Mouse (Mus musculus) v-Abl transformed pro-B cells (cell line): ENCODE measurements around the gene Ptprb.

ENCODE experiments used
- in situ Hi-C, 2 experiments: fragments of 400-800 bp; cut with MboI; formaldehyde crosslinking; loops; one replicate each; pipeline ENCODE4 v1.15.1; 2025; ENCODE audit not compliant: unreplicated experiment in 2 of 2

The Ptprb gene

GRCm38 (mm10) chr10:116291153-116291755 is 15.9 kb downstream of the Ptprb start:
- in situ Hi-C loops, result no loop called here

GRCm38 (mm10) chr10:116296439-116296838 is 21.1 kb downstream of the Ptprb start:
- in situ Hi-C loops, result no loop called here

DNA sequence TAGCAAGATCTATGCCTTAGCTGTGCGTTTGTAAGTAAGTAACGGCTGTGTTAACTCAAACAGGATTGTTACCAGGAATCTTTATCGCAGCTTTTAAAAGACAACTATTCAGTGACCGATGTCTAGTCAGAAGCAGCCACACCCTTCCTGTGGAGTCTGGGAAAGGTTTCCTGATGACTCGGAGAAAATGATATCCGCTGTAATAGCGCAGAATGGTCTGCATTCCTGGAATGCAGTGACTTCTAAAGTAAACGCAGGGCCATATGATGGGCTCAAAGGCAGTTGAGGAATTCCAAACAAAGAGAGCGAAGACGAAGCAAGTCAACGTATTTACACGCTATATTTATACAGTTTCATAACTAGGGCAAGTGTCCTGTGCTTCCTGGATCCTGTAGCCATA is 22.5 kb downstream of the Ptprb start:
- in situ Hi-C loops, result no loop called here

GRCm38 (mm10) chr10:116300824-116301223 is 25.5 kb downstream of the Ptprb start:
- in situ Hi-C loops, result loop anchor here (25.0 kb wide), 1 partner anchor 964 kb away; no protein-coding TSS in a partner anchor

DNA sequence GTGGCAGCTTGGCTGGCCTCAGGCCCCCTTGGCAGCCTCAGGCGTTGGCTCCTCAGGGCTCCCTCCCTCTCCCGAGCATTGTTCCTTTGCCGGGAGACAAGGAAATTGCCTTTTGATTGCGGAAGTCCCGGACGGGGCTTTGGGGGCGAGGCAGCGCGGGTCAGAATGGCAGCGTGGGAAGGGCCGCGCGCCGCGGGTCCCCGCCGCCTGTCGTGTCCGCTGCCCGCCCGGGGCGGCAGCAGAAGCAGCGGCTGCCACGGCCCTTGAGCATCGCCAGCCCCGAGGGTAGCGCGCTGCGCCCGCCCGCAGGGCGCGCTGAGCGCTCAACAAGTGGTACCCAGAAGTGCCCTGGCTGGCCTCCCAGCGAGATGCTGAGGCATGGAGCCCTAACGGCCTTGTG is 25.9 kb downstream of the Ptprb start:
- in situ Hi-C loops, result loop anchor here (25.0 kb wide), 1 partner anchor 964 kb away; no protein-coding TSS in a partner anchor

- in situ Hi-C loops, result loop anchor here (25.0 kb wide), 1 partner anchor 967 kb away; no protein-coding TSS in a partner anchor
Observed at GRCm38 (mm10) chr10:116304355-116304754, 29.0 kb downstream of the Ptprb start.

DNA sequence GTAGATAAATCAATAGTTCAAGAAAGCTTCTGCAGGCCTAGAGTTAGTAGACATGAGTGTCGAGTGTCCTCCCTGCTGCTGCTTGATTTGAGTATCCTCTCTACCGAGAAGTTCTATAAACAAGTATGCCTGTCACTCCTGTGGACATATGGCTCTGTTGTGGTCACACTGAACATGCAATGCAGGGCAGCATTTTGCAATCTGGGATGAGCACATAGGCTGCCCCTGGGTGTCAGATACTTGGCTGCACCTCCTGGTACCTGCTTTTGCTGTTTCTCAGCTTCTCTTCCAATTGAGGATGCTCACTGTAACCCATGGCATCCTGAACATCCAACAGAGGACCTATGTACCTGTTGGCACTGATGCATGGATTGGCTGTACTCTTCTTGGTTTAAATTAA is 34.1 kb downstream of the Ptprb start:
- in situ Hi-C loops, result loop anchor here (25.0 kb wide), 1 partner anchor 972 kb away; no protein-coding TSS in a partner anchor

- in situ Hi-C loops, result loop anchor here (25.0 kb wide), 1 partner anchor 973 kb away; no protein-coding TSS in a partner anchor
Observed at GRCm38 (mm10) chr10:116310516-116311210, 35.3 kb downstream of the Ptprb start.

DNA sequence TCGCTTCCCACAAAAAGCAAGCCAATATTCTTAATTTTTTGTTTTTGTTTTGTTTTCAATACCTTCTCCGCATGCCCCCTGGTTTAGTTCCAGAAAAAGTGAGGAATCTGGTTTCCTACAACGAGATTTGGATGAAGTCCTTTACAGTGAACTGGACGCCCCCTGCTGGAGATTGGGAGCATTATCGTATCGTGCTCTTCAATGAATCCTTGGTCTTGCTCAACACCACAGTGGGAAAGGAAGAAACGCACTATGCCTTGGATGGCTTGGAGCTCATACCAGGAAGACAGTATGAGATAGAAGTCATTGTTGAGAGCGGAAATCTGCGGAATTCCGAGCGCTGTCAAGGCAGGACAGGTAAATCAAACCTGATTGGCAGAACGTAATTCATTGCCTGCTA is 43.9 kb downstream of the Ptprb start:
- in situ Hi-C loops, result loop anchor here (25.0 kb wide), 1 partner anchor 982 kb away; no protein-coding TSS in a partner anchor

DNA sequence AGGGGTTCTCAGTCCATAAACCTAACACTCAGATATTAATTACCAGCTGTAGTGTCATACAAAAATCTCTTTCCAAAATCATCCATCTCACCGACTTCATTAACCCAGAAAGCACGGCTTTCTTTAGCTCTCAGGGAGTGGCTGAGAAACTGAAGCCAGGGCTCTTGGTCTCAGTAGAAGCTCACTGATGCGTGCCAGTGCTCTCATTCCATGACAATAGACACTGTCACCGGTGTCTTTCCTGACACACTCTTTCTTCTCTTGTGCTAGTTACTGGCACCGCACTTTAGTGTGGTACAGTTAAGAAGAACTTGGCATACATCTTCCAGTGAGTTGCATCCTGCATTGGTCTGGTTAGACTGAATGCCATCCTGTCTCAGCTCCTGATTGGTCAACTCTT is 53.8 kb downstream of the Ptprb start:
- in situ Hi-C loops, result loop anchor here (5.0 to 25.0 kb wide), 4 partner anchors 296 to 883 kb away; partner anchors contain the start of gene Yeats4 (in 1 of the 2)

DNA sequence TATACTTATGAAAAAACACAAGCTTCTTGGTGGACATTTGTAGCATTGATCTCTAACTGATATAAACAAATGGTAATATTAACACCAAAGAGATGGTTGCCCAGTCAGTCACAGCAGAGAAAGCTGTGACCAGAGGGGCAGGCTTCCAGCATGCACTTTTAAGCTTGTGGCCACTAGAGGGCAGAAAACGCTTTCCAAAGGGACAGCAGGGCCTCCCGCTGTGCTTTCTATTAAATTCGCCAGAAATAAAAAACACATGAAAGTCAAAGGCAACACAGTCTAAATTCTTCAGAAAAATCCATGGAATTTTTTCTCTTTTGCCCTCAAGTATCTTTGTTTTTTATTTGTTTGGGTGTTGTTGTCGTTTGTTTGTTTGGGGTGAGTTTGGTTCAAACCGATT is 55.1 kb downstream of the Ptprb start:
- in situ Hi-C loops, result loop anchor here (5.0 to 25.0 kb wide), 7 partner anchors 132 to 884 kb away; partner anchors contain the start of gene Yeats4 (in 1 of the 2)

DNA sequence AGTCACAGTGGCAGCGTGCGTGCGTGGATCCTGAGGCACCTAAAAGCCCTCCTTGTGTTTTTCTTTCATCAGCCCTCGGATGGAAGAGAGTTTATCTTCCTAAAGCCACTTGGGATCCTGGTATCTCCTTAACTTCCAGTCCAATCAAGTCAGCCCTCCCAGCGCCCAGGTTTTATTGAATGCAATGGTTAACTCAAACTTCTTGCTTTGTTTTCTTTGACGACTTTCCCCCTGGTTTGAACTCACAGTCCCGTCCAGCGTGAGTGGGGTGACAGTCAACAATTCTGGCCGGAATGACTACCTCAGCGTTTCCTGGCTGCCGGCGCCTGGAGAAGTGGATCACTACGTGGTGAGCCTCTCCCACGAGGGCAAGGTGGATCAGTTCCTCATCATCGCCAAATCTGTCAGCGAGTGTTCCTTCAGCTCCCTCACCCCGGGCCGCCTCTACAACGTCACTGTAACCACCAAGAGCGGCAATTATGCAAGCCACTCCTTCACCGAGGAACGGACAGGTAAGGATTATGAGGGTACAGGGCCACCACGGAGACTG is 55.7 kb downstream of the Ptprb start:
- in situ Hi-C loops, result loop anchor here (5.0 to 25.0 kb wide), 7 partner anchors 131 to 884 kb away; partner anchors contain the start of gene Yeats4 (in 1 of the 2)

GRCm38 (mm10) chr10:116333666-116334065 is 58.3 kb downstream of the Ptprb start:
- in situ Hi-C loops, result loop anchor here (5.0 to 25.0 kb wide), 7 partner anchors 129 to 881 kb away; partner anchors contain the start of gene Yeats4 (in 1 of the 2)

GRCm38 (mm10) chr10:116334120-116334519 is 58.8 kb downstream of the Ptprb start:
- in situ Hi-C loops, result loop anchor here (5.0 to 25.0 kb wide), 7 partner anchors 128 to 881 kb away; partner anchors contain the start of gene Yeats4 (in 1 of the 2)

- in situ Hi-C loops, result loop anchor here (10.0 to 25.0 kb wide), 3 partner anchors 269 to 879 kb away; partner anchors contain the start of gene Yeats4 (in 1 of the 2)
Observed at GRCm38 (mm10) chr10:116335328-116335727, 60.0 kb downstream of the Ptprb start.

DNA sequence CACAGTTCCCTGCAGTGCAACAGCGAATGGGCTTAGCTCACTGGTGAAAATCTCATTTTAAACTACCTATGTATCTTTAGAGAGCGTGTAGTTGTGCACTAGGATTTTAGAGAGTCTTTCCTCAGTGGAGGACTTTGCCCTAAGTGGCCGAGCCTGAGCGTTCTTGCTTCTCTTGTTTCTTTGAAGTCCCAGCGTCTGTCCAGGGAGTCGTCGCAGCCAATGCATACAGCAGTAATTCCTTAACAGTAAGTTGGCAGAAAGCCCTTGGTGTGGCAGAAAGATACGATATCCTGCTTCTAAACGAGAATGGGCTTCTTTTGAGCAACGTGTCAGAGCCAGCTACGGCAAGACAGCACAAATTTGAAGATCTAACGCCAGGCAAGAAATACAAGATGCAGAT is 65.9 kb downstream of the Ptprb start:
- in situ Hi-C loops, result loop anchor here in 1 of 2 experiments (10.0 to 25.0 kb wide), 2 partner anchors 114 to 871 kb away; partner anchors contain the start of gene Yeats4

DNA sequence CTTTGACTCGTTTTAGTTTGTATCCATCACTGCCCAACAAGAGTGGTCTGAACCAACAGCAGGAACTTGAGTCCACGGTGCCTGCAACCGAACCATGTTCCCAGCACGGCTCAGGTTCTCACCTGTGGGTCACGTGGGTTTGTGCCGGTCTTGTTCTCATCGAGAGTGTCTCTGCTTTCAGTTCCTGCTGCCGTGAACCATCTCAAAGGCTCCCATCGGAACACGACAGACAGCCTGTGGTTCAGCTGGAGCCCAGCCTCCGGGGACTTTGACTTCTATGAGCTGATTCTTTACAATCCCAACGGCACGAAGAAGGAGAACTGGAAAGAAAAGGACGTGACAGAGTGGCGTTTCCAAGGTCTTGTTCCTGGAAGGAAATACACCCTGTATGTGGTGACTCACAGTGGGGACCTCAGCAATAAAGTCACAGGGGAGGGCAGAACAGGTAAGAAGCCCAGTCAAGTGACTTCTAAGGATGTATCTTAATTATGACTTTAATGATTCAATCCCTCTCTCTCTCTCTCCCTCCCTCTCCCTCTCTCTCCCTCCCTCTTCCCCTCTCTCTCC is 71.4 kb downstream of the Ptprb start:
- in situ Hi-C loops, result loop anchor here in 1 of 2 experiments (10.0 to 25.0 kb wide), 2 partner anchors 108 to 866 kb away; partner anchors contain the start of gene Yeats4

- in situ Hi-C loops, result loop anchor here in 1 of 2 experiments (10.0 to 25.0 kb wide), 2 partner anchors 106 to 863 kb away; partner anchors contain the start of gene Yeats4
Observed at GRCm38 (mm10) chr10:116349004-116349403, 73.7 kb downstream of the Ptprb start.

DNA sequence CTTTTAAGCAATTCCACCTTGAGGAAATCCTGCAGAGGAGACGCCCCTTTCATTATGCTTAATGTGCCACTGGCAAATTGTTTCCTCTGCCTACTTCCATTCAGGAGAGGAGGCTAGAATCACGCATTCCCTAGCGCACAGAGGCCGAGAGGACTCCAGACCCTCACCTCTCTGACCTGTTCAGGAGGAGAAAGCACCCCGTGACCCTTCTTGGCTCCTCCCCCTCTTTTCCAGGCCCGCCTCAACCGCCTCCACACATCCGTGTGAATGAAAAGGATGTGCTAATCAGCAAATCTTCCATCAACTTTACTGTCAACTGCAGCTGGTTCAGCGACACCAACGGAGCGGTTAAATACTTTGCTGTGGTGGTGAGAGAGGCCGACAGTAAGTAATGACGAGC is 75.2 kb downstream of the Ptprb start:
- in situ Hi-C loops, result loop anchor here in 1 of 2 experiments (5.0 kb wide), 1 partner anchor 37 kb away; no protein-coding TSS in a partner anchor

GRCm38 (mm10) chr10:116354372-116354771 is 79.0 kb downstream of the Ptprb start:
- in situ Hi-C loops, result loop anchor here in 1 of 2 experiments (5.0 kb wide), 1 partner anchor 33 kb away; no protein-coding TSS in a partner anchor
